Mouse (Mus musculus) kidney, postnatal 14 days (tissue): ENCODE measurements around the gene Myh9.
A peak's percentile ranks its signal among the peaks of the same experiment; 100 is the strongest.

Experiments used
- DNase-seq: peaks from one replicate; pipeline ENCODE4 v3.0.0; 2022; ENCODE audit warnings: mixed read lengths

Myh9 gene

GRCm38 (mm10) chr15:77827794-77828193 lies 14.2 kb downstream of the Myh9 start:
- no peak for DNase-seq

- DNase-seq, result no peak
Observed at GRCm38 (mm10) chr15:77827379-77827778, 14.6 kb downstream of the Myh9 start.

GRCm38 (mm10) chr15:77825382-77825781 lies 16.6 kb downstream of the Myh9 start:
- DNase-seq, result no peak

- no peak for DNase-seq
Observed at GRCm38 (mm10) chr15:77824321-77824720, 17.7 kb downstream of the Myh9 start.

- no peak for DNase-seq
Observed at GRCm38 (mm10) chr15:77823634-77824033, 18.3 kb downstream of the Myh9 start.

- DNase-seq, result no peak
Observed at GRCm38 (mm10) chr15:77823196-77823595, 18.8 kb downstream of the Myh9 start.

- DNase-seq, result no peak
Observed at GRCm38 (mm10) chr15:77822671-77823070, 19.3 kb downstream of the Myh9 start.

- peak; percentile 74 for DNase-seq
Observed at GRCm38 (mm10) chr15:77822057-77822466, 19.9 kb downstream of the Myh9 start.

GRCm38 (mm10) chr15:77821424-77821823 lies 20.6 kb downstream of the Myh9 start:
- no peak for DNase-seq

- no peak for DNase-seq
Observed at GRCm38 (mm10) chr15:77820480-77821163, 21.4 kb downstream of the Myh9 start.

GRCm38 (mm10) chr15:77819894-77820387 lies 22.0 kb downstream of the Myh9 start:
- DNase-seq, result peak; percentile 80

- no peak for DNase-seq
Observed at GRCm38 (mm10) chr15:77818556-77819158, 23.3 kb downstream of the Myh9 start.

- DNase-seq, result no peak
Observed at GRCm38 (mm10) chr15:77817417-77817816, 24.6 kb downstream of the Myh9 start.

- DNase-seq, result no peak
Observed at GRCm38 (mm10) chr15:77816601-77816950, 25.4 kb downstream of the Myh9 start.

- peak; percentile 71 for DNase-seq
Observed at GRCm38 (mm10) chr15:77815867-77816600, 25.9 kb downstream of the Myh9 start.

GRCm38 (mm10) chr15:77813639-77814375 lies 28.2 kb downstream of the Myh9 start:
- peak; percentile 67 for DNase-seq

- no peak for DNase-seq
Observed at GRCm38 (mm10) chr15:77812578-77812977, 29.4 kb downstream of the Myh9 start.

GRCm38 (mm10) chr15:77811099-77811760 lies 30.7 kb downstream of the Myh9 start:
- no peak for DNase-seq

- no peak for DNase-seq
Observed at GRCm38 (mm10) chr15:77810416-77811098, 31.4 kb downstream of the Myh9 start.

GRCm38 (mm10) chr15:77809434-77809833 lies 32.5 kb downstream of the Myh9 start:
- DNase-seq, result no peak

- DNase-seq, result no peak
Observed at GRCm38 (mm10) chr15:77807264-77807585, 34.8 kb downstream of the Myh9 start.
